Mouse (Mus musculus) neural tube, embryonic 13.5 days (tissue): Measurements from ENCODE around the gene Ldhd. TPM values are rescaled to one million over a fixed set of nuclear protein-coding genes. Genes with fewer than 3 reads are reported as not detected.
A peak's percentile ranks its signal among the peaks of the same experiment; 100 is the strongest.
"Not testable (repeated sequence)": the region's sequence is repeated elsewhere in the genome, so short reads cannot be mapped to it uniquely, and the experiment has no call there.

Experiments used
- ATAC-seq: fragments of 200-750 bp; cut with Nextera tagmentation; 2 replicates; pipeline ENCODE4 v1.8.0; 2017; ENCODE audit warnings: low read depth, mild to moderate bottlenecking, moderate TSS enrichment, moderate library complexity
- H3K27ac ChIP-seq: fragments of 300-500 bp; sonication (generic); replicated peaks from 2 replicates; pipeline ENCODE4 v1.5.1; 2015; ENCODE audit warnings: moderate library complexity, mild to moderate bottlenecking, inconsistent platforms
- H3K27me3 ChIP-seq: fragments of 300-500 bp; sonication (generic); 2 replicates; pipeline ENCODE4 v1.6.1; 2015; ENCODE audit warnings: mild to moderate bottlenecking, inconsistent platforms
- H3K36me3 ChIP-seq: fragments of 300-500 bp; sonication (generic); 2 replicates; pipeline ENCODE4 v1.6.1; 2015; ENCODE audit warnings: mild to moderate bottlenecking, inconsistent platforms
- H3K4me1 ChIP-seq: fragments of 300-500 bp; sonication (generic); replicated peaks from 2 replicates; pipeline ENCODE4 v1.6.1; 2015; ENCODE audit warnings: inconsistent platforms
- H3K4me2 ChIP-seq: fragments of 300-500 bp; sonication (generic); 2 replicates; pipeline ENCODE4 v1.6.1; 2015; ENCODE audit warnings: inconsistent platforms, mild to moderate bottlenecking, moderate library complexity
- H3K4me3 ChIP-seq: fragments of 300-500 bp; sonication (generic); 2 replicates; pipeline ENCODE4 v1.5.1; 2015; ENCODE audit warnings: mild to moderate bottlenecking, inconsistent platforms
- H3K9ac ChIP-seq: fragments of 300-500 bp; sonication (generic); 2 replicates; pipeline ENCODE4 v1.6.1; 2015; ENCODE audit warnings: moderate library complexity, mild to moderate bottlenecking, inconsistent platforms
- H3K9me3 ChIP-seq: fragments of 300-500 bp; sonication (generic); 2 replicates; pipeline ENCODE4 v1.6.1; 2016; ENCODE audit warnings: inconsistent platforms
- WGBS: fragments of 180-500 bp; shearing (Covaris S2); methylation state at CpG from one replicate; pipeline ENCODE4 v1.1.7; 2015; 5-methylcytosine and 5-hydroxymethylcytosine counted together
- polyA plus RNA-seq: library from polyadenylated mRNA; unstranded; fragments of >200 nt; fragmentation: Nextera tagmentation; extraction: Ambion mirVana; gene quantifications from 2 replicates; pipeline ENCODE4 v1.2.1, GENCODE M21; 2015

Gene Ldhd
- polyA plus RNA-seq, 1 experiment from 2014 or later: 0.68 TPM

DNA sequence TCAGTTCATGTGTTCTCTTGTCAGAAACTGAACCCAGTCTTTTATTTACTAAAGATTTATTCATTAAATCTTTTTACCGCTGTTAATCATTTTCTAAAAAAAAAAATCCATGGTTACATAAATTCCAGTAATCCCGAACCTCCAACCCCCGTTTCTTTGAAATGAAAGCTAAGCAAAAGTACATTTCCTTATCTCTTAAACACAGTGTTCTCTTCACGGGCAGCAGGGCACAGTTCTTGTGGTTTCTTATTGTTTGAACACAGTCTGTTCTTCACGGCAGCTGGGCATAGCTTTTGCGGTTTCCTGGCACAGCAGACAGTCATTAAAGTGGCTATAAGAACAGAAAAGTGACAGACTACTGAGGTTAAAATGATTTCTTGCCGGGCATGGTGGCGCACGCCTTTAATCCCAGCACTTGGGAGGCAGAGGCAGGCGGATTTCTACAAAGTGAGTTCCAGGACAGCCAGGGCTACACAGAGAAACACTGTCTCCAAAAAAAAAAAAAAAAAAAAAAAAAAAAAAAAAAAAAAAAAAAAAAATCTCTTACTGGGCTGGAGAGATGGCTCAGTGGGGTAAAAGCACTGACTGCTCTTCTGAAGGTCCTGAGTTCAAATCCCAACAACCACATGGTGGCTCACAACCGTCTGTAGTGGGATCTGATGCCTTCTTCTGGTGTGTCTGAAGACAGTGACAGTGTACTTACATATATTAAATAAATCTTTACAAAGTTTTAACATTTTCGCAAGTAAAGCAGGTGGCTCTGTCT lies 14.3 kb upstream of the Ldhd start:
- not testable (repeated sequence) for H3K9me3 ChIP-seq, H3K36me3 ChIP-seq, H3K27me3 ChIP-seq, ATAC-seq
- Histone ChIP-seq H3K4me1 (peaks cover 32% of the 10 kb centered on the region), H3K4me3 (peak overlapping the region; percentile 86), H3K9ac (peak overlapping the region; percentile 91; the same call in 1 of the 2 replicates), H3K4me2 (peak overlapping the region; percentile 62), H3K27ac (peak overlapping the region; percentile 54; the same call in 1 of the 2 replicates)
- 62% methylated on average over 12 of the region's 12 CpGs for WGBS

DNA sequence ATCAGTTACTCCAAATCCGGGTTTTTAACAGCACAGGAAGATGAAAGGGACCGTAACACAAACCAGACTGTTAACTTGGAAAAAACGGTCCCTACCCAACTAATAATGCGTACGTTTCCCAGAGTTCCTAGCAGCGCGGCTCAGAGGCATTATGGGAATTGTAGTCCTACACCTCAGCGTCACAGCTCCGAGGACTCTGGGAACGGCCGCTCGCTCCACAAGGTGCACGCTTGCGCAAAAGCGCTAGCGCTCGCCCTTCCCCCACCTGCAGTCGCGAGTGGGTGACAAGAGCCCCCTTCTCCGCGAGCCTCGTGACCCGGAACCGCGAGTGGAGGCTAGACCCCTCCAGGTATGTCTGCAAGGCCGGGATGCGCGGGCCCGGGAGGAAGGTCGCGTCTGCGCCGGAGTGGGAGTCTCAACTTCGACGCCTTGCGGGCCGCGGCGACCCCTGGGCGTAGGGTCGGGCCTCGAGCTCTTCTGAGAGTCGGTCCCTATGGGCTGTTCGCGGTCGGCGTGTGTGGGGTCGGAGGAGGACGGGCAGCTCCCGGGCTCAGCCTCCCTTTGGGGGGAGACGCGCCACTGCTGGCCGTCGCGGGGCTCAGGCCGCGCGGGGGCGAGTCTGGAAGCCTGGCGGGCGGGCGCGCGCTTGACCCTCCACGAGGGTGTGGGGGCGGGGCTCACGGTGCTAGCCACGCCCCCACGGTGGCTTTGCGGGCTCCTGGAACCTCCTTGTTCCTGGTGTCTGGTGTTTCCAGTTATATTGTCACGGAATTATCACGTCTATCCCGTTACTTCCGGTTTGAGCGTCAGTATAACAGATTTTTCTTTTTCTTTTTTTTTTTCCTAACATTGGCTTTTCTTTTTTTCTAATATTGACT lies 13.3 kb upstream of the Ldhd start, which contains the start of gene Zfp1:
Gene Zfp1, plus strand, starts transcription at position 138 of the 878 bp plus-strand sequence.
- H3K4me1 ChIP-seq: peaks cover 25% of the 10 kb centered on the region
- H3K4me3 ChIP-seq: peak within 1 kb of the TSS; percentile 86
- 1% methylated on average over 75 of the region's 75 CpGs for WGBS
- no peaks in the 10 kb centered on the region for H3K36me3 ChIP-seq
- no peaks in the 10 kb centered on the region for H3K9me3 ChIP-seq
- peak within 1 kb of the TSS; percentile 94 for H3K27ac ChIP-seq
- peak within 1 kb of the TSS; percentile 91 for H3K9ac ChIP-seq
- peak within 1 kb of the TSS; percentile 62 for H3K4me2 ChIP-seq
- ATAC-seq: peak; percentile 99
- H3K27me3 ChIP-seq: no peaks in the 10 kb centered on the region

DNA sequence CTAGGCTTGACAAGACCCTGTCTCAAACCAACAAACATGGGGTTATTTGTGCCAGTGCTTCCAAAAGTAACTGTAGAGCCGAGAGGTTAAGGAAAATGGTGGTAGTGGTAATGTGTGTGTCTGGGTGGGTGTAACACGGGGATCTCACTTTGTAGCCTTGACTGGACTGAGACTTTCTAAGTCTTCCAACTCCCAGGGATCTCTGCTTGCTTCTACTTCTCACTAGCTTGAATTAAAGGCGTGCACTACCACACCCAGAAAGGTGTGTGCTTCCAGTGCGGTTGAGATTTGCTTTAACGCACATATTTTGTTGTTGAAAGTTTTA lies 12.7 kb upstream of the Ldhd start:
- Histone ChIP-seq H3K9me3 (no peaks in the 10 kb centered on the region), H3K27me3 (no peaks in the 10 kb centered on the region), H3K9ac (peak overlapping the region; percentile 91), H3K36me3 (no peaks in the 10 kb centered on the region), H3K27ac (peak overlapping the region; percentile 94), H3K4me1 (peaks cover 23% of the 10 kb centered on the region), H3K4me3 (peak overlapping the region; percentile 86), H3K4me2 (peak overlapping the region; percentile 62)
- peak; percentile 49 for ATAC-seq
- 13% methylated on average over 5 of the region's 5 CpGs for WGBS

GRCm38 (mm10) chr8:111642496-111642895 lies 12.3 kb upstream of the Ldhd start:
- Histone ChIP-seq H3K9me3 (no peaks in the 10 kb centered on the region), H3K27ac (peak overlapping the region; percentile 94; the same call in 1 of the 2 replicates), H3K27me3 (no peaks in the 10 kb centered on the region), H3K4me2 (peak overlapping the region; percentile 62), H3K4me3 (peak overlapping the region; percentile 86), H3K4me1 (peaks cover 23% of the 10 kb centered on the region), H3K9ac (peak overlapping the region; percentile 91), H3K36me3 (no peaks in the 10 kb centered on the region)
- WGBS: 66% methylated on average over 5 of the region's 5 CpGs
- ATAC-seq: no peak

GRCm38 (mm10) chr8:111641064-111641463 lies 10.9 kb upstream of the Ldhd start:
- H3K9me3 ChIP-seq: no peaks in the 10 kb centered on the region
- ATAC-seq: no peak
- H3K4me3 ChIP-seq: no peak overlapping the region
- 98% methylated on average over 2 of the region's 2 CpGs for WGBS
- H3K9ac ChIP-seq: no peak overlapping the region
- H3K36me3 ChIP-seq: no peaks in the 10 kb centered on the region
- H3K4me2 ChIP-seq: no peak overlapping the region
- no peak overlapping the region for H3K27ac ChIP-seq
- H3K4me1 ChIP-seq: peaks cover 15% of the 10 kb centered on the region
- no peaks in the 10 kb centered on the region for H3K27me3 ChIP-seq

- no peak overlapping the region for H3K4me2 ChIP-seq
- H3K36me3 ChIP-seq: no peaks in the 10 kb centered on the region
- H3K27ac ChIP-seq: no peak overlapping the region
- no peaks in the 10 kb centered on the region for H3K9me3 ChIP-seq
- H3K4me3 ChIP-seq: no peak overlapping the region
- no peak overlapping the region for H3K9ac ChIP-seq
- ATAC-seq: no peak
- H3K4me1 ChIP-seq: peaks cover 8% of the 10 kb centered on the region
- H3K27me3 ChIP-seq: no peaks in the 10 kb centered on the region
Measured at GRCm38 (mm10) chr8:111638086-111638485, 7.9 kb upstream of the Ldhd start.

- Histone ChIP-seq H3K27me3 (no peaks in the 10 kb centered on the region), H3K4me1 (peaks cover 7% of the 10 kb centered on the region; the same call in 1 of the 2 replicates), H3K9ac (no peak overlapping the region), H3K4me3 (no peak overlapping the region), H3K4me2 (no peak overlapping the region), H3K27ac (no peak overlapping the region), H3K9me3 (no peaks in the 10 kb centered on the region), H3K36me3 (no peaks in the 10 kb centered on the region)
- ATAC-seq: no peak
- 94% methylated on average over 3 of the region's 3 CpGs for WGBS
Measured at GRCm38 (mm10) chr8:111632976-111633375, 2.8 kb upstream of the Ldhd start.

DNA sequence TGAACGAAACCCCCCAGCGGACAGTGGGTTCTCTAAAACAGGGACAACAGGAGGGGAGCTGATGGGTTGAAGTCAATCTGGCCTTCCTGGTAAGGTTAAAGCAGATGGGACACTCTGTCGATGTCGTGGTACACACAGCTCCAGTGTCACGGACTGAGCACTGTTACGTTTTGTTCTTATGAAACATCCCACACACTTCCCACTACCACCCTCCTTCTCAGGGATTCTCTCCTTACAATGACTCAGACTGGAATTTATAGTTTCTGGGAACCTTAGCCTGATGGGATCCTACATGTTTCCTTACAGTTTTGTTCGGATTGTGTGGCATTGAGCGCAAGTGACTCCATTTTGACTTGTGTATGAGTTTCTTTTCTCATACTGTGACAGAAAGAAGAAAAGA lies 1.4 kb upstream of the Ldhd start:
- Histone ChIP-seq H3K27me3 (no peaks in the 10 kb centered on the region), H3K9me3 (no peaks in the 10 kb centered on the region), H3K4me1 (peaks cover 7% of the 10 kb centered on the region; the same call in 1 of the 2 replicates), H3K4me2 (no peak overlapping the region), H3K9ac (no peak overlapping the region), H3K27ac (no peak overlapping the region), H3K4me3 (no peak overlapping the region), H3K36me3 (no peaks in the 10 kb centered on the region)
- ATAC-seq: no peak
- WGBS: 93% methylated on average over 8 of the region's 8 CpGs

- no peak overlapping the region for H3K4me3 ChIP-seq
- no peak overlapping the region for H3K9ac ChIP-seq
Measured at GRCm38 (mm10) chr8:111628894-111629501, 1.2 kb downstream of the Ldhd start.

GRCm38 (mm10) chr8:111628401-111628800 lies 1.8 kb downstream of the Ldhd start:
- Histone ChIP-seq H3K27me3 (no peaks in the 10 kb centered on the region), H3K9ac (no peak overlapping the region), H3K36me3 (peaks cover 8% of the 10 kb centered on the region; the same call in 1 of the 2 replicates), H3K27ac (no peak overlapping the region), H3K4me1 (peaks cover 7% of the 10 kb centered on the region; the same call in 1 of the 2 replicates), H3K4me2 (no peak overlapping the region), H3K9me3 (no peaks in the 10 kb centered on the region), H3K4me3 (no peak overlapping the region)
- ATAC-seq: no peak
- WGBS: 94% methylated on average over 12 of the region's 12 CpGs

More at GRCm38 (mm10) chr8:111628894-111629501, 1.2 kb downstream of the Ldhd start:
- ATAC-seq: no peak
- Histone ChIP-seq H3K4me2 (no peak overlapping the region), H3K27me3 (no peaks in the 10 kb centered on the region), H3K4me1 (peaks cover 7% of the 10 kb centered on the region; the same call in 1 of the 2 replicates), H3K36me3 (peaks cover 4% of the 10 kb centered on the region; the same call in 1 of the 2 replicates), H3K27ac (no peak overlapping the region), H3K9me3 (no peaks in the 10 kb centered on the region)
- whole genome bisulfite sequencing: 90% methylated on average over 19 of the region's 19 CpGs

- no peak overlapping the region for H3K9ac ChIP-seq
- no peak for ATAC-seq
- H3K4me1 ChIP-seq: peaks cover 7% of the 10 kb centered on the region; the same call in 1 of the 2 replicates
- H3K36me3 ChIP-seq: peaks cover 13% of the 10 kb centered on the region
- no peaks in the 10 kb centered on the region for H3K9me3 ChIP-seq
- H3K4me3 ChIP-seq: no peak overlapping the region
- H3K4me2 ChIP-seq: no peak overlapping the region
- H3K27ac ChIP-seq: no peak overlapping the region
- 95% methylated on average over 9 of the region's 9 CpGs for WGBS
- no peaks in the 10 kb centered on the region for H3K27me3 ChIP-seq
Measured at GRCm38 (mm10) chr8:111627923-111628322, 2.3 kb downstream of the Ldhd start.

- no peak overlapping the region for H3K27ac ChIP-seq
- no peaks in the 10 kb centered on the region for H3K27me3 ChIP-seq
- no peak overlapping the region for H3K4me2 ChIP-seq
- no peak; the same call in 1 of the 2 replicates for ATAC-seq
- WGBS: 90% methylated on average over 14 of the region's 14 CpGs
- H3K9ac ChIP-seq: no peak overlapping the region
- no peaks in the 10 kb centered on the region for H3K9me3 ChIP-seq
- no peak overlapping the region for H3K4me3 ChIP-seq
- H3K4me1 ChIP-seq: peaks cover 8% of the 10 kb centered on the region
- peaks cover 20% of the 10 kb centered on the region for H3K36me3 ChIP-seq
Measured at GRCm38 (mm10) chr8:111626933-111627332, 3.2 kb downstream of the Ldhd start.
